Mouse (Mus musculus): Measurements from ENCODE around the gene Thsd7b. TPM values are rescaled to one million over a fixed set of nuclear protein-coding genes. Genes with fewer than 3 reads are reported as not detected.

Thsd7b gene
- total RNA-seq (2022), result under 1 TPM; 0.19 to 0.46 (median 0.41) TPM

- no peak for DNase-seq (ENCODE audit: low spot score in 2 of 2)
Measured at GRCm38 (mm10) chr1:129272982-129273937, at the start of gene Thsd7b. Gene Thsd7b (plus strand): TSS chr1:129273302.

- no peak for DNase-seq (ENCODE audit: low spot score in 2 of 2)
Measured at GRCm38 (mm10) chr1:129244292-129244691, 28.8 kb upstream of the Thsd7b start.

GRCm38 (mm10) chr1:129250704-129251443 is 22.2 kb upstream of the Thsd7b start:
- DNase-seq (ENCODE audit: low spot score in 2 of 2), result no peak

DNA sequence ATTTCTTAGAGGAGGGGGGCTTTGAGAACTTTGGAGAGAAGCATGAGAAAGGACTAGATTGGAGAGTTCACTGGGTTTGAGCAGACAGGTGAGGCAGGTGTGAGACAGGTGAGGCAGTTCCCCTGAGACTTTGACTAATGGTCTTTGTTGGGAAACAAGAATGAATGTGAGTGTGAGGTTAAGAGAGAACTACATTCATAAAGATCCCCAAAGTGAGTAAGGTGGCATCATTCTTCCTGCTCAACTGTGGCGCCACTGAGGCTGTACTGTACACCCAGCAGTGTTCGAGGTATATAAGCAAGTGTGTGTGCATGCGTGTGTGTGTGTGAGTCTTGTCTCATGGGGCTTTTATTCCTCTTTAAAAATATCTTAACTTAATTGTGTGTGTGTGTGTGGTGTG is 6.4 kb upstream of the Thsd7b start:
- no peak for DNase-seq (ENCODE audit: low spot score in 2 of 2)

- no peak for DNase-seq (ENCODE audit: low spot score in 2 of 2)
Measured at GRCm38 (mm10) chr1:129304173-129304572, 31.1 kb downstream of the Thsd7b start.

DNA sequence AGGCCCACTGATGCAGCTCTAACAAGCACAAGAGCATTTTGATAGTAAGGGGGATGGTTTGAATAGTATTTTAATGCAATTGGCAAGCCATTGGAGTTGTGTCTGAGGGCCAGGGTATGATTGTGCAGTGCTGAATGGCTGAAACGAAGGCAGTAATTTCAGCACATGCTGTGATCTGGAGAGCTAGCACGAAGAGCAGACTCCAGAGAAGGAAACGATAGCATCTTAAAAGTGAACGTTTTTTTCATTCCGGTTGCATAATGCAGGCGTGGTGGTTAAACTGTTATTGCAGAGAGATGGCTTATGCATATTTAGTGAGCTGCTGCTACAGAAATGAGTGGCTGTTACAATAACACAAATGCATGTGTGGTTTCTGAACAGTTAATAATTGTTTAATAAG is 51.3 kb downstream of the Thsd7b start:
- no peak for DNase-seq (ENCODE audit: low spot score in 2 of 2)

DNA sequence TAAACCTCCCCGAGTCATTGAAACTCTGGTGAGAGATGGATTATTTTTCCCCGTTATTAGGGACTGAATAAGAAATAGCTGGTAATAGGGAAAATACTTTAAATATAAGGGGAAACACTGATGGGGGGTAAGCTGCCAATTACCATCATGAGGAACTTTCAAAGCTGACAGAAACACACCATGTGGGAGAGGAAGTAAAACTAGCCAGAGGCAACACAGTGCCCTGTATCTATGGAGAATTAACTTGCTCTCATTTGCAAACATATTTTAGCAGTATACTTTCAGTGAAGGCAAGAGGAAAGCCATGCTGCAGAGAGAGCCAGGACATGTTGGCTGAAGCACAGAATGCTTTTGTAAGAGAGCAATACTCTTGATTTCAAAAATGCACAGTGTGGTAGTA is 51.7 kb downstream of the Thsd7b start:
- no peak for DNase-seq (ENCODE audit: low spot score in 2 of 2)

- no peak for DNase-seq (ENCODE audit: low spot score in 2 of 2)
Measured at GRCm38 (mm10) chr1:129356631-129357030, 83.5 kb downstream of the Thsd7b start.

GRCm38 (mm10) chr1:129357378-129357777 is 84.3 kb downstream of the Thsd7b start:
- no peak for DNase-seq (ENCODE audit: low spot score in 2 of 2)

- DNase-seq (ENCODE audit: low spot score in 2 of 2), result no peak
Measured at GRCm38 (mm10) chr1:129363368-129363767, 90.3 kb downstream of the Thsd7b start.

DNA sequence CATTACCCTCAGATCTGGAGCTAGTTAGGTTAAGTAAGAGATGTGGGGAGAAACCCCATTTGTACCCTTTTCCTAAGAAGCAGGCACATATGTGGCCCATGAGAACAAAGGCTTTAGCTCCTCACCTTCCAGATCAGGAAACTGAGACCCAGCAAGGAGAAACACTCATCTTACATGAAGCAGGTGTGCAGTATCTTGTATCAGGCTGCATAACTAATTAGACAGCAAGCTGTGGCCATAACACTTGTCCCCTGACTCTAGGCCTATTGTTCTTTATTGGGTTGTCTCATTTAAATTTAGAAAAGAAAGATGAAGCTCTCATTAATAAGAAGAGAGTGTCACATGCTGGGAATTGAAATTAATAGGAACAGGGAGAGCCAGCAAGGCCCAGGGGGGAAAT is 91.7 kb downstream of the Thsd7b start:
- no peak for DNase-seq (ENCODE audit: low spot score in 2 of 2)

DNA sequence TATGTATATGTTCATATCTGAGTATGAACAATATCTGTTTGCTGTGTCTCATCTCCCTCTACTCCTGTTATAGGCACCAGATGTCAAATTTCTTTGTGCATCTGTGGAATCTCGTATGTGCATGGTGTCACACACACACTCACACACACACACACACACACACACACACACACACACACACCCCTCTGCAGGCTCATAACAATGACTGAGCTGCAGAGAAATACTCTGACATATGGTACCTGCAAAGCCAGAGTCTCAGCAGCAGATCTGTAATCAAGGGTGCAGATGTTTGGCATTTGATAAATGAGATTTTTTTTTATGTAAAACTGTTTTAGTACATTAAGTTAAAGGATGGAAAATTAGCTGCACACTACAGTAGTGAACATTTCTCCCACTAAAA is 92.5 kb downstream of the Thsd7b start:
- DNase-seq (ENCODE audit: low spot score in 2 of 2), result no peak

DNA sequence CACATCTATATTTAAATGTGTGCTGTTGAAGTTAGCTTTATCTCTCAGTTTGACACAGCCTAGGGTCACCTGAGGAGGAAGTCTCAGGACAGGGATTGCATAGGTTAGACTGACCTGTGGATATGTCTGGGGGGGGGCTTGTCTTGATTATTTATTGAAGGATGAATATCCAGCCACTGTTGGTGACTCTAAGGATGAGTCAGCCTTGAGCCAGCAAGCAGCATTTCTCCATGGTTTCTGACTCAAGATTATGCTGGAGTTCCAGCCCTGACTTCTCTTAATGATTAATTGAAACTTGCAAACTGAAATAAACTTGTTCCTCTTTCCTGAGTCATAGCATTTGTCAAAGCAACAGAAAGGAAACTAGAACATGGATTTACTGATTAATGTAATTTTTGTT is 113.4 kb downstream of the Thsd7b start:
- no peak for DNase-seq (ENCODE audit: low spot score in 2 of 2)

DNA sequence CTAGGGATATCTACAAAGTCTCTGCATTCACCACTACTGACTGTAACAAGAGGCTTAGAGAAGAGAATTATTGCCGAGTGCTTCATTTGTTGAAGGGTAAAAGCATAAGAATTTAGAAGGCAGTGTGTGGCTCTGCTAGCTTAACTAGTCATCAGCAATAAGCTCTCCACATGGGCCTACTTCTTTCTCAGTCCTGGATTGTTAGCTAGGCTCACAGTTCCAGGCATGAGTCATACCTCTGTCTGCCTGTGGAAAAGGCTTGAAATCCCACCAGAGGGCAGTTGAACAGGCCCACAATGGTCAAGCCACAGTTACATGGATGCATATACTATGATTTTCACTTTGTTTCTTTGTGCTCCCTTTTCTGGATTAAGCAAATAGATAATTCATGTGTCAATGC is 138.5 kb downstream of the Thsd7b start:
- no peak for DNase-seq (ENCODE audit: low spot score in 2 of 2)

- no peak for DNase-seq (ENCODE audit: low spot score in 2 of 2)
Measured at GRCm38 (mm10) chr1:129421581-129421980, 148.5 kb downstream of the Thsd7b start.

GRCm38 (mm10) chr1:129464414-129464813 is 191.3 kb downstream of the Thsd7b start:
- DNase-seq (ENCODE audit: low spot score in 2 of 2), result no peak

DNA sequence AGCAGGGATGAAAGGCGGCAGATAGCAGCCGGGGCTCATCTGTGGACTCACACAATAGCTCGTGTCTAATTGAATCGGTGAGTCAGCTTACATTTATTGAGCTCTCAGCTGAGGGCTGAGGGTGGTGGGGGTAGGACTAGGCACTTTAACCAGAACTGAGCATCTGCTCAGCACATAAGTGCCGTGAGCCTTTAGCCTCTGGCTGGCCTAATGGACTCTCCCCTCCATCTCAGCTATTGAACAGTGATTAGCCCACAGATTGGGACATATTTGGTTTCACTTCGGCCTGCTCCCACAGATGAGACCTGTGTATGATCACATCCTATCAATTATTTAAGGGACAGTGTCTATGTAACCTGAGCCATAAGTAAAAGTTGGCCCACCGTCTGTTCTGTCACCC is 200.4 kb downstream of the Thsd7b start:
- no peak for DNase-seq (ENCODE audit: low spot score in 2 of 2)

- no peak for DNase-seq (ENCODE audit: low spot score in 2 of 2)
Measured at GRCm38 (mm10) chr1:129484266-129485031, 211.3 kb downstream of the Thsd7b start.

- DNase-seq (ENCODE audit: low spot score in 2 of 2), result no peak
Measured at GRCm38 (mm10) chr1:129491136-129491535, 218.0 kb downstream of the Thsd7b start.

GRCm38 (mm10) chr1:129493929-129494328 is 220.8 kb downstream of the Thsd7b start:
- no peak for DNase-seq (ENCODE audit: low spot score in 2 of 2)

DNA sequence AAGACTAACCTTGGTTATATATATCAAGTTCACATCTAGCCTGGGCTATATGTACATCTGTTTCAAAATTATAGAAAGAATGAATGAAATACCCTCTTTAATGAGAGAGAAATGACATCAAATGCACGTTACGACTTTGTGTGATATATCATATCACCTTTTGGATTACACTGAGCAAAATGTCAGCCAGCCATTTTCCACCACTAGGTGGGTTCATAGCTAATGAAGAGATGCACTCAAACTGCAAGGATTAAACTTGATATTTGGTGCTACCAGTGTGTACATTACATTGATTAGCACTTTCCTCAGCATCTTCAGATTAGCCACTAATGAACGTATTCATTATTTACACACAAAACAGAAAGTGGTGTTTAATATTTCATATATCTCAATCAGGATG is 228.6 kb downstream of the Thsd7b start:
- DNase-seq (ENCODE audit: low spot score in 2 of 2), result no peak

GRCm38 (mm10) chr1:129516379-129516778 is 243.3 kb downstream of the Thsd7b start:
- DNase-seq (ENCODE audit: low spot score in 2 of 2), result no peak
